Mouse (Mus musculus): ENCODE measurements around the gene Znrf1.
"Not testable (repeated sequence)": the region's sequence is repeated elsewhere in the genome, so short reads cannot be mapped to it uniquely, and the experiment has no call there.

The Znrf1 gene

DNA sequence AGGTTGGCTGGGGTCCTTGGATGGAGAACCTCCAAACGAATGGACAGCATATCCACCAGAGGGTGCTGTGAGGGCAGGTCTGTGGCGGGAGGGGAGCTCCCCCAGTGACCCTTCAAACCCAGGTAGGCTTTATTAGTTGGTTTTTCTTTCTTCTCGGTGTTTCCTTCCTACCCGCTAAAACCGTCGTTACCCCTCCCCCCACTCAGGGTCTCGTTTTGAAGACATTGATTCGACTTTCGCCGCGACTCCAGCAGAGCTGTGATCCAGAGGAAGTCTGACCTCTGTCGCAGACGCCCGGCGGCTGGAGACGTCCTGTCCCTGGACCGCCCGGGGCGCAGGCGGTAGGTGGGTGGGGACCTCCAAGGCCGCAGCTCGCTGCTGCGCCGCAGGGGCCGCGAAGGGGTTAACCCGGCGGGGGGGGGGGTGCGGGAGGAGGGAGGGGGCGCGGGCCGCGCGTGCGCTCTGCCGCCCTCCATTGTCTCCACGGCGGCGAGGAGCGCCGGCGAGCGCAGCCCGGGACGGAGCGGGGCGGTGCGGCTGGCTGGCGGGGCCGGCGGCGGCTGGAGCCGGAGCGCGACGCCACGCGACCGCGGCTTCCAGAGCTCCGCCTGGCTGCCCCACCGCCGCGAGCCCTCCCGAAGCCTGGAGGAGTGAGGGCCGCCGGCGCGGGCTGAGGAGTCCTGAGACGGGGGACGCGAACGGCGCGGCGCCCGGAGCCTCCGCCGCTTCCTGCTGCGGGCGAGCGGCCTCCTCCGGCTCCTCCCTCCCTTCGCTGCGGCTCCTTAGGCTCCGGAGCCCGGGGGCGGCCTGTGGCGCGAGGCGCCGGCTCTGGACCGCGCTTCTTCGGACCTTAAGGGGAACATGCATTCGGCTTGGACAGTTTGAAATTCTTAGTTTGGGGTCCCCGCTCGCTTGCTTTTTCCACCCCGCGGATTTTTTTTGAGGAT lies at the start of gene Znrf1:
TSS of gene Znrf1 (plus strand) at position 67 of the 947 bp plus-strand sequence.
- in situ Hi-C loops (cut with MboI, MseI): no loop called here

DNA sequence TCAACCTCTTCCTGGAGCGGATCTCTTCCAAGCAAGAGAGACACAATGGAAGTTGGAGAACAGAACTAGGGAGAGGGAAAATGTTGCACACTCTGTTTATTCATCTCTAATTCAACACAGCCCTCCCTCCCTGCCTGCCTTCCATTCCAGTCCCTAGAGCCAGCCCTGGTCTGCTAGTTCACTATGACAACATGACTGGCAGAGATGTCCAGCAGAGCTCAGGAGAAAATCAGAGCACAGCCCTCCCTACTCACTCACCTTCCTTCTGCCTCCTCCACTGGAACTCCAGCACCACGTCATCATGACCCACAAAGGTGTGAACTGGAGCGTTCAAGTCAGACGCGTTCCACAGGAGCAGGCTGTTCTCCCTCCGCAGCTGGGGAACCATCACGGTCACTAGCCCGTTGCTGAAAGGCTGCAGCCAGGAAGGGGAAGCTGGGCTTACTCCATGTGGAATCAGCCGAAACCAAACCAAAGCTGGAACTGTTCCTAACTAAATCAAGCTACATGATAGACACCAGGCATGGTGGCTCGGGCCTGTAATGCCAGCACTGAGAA lies 45.8 kb upstream of the Znrf1 start:
- in situ Hi-C loops (cut with MboI, MseI): no loop called here

DNA sequence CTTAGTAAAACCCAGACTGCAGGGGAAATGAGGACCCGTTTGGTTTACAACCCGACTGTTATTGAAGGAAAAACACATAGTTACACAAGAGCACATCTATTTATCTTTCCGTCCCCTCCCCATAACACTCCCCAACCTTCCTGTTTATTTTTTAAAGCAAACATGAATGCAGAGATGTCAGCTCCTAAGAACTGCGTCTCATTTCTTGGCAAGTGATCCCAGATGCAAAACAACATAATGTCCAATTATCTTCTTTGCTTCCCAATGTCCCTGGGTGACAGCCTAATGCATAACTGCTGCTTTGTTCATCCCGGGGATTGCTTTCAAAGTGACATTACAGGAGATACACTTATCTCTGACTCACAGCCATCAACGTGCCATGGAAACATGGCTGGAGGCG lies 44.7 kb upstream of the Znrf1 start:
- in situ Hi-C loops (cut with MboI, MseI): no loop called here

DNA sequence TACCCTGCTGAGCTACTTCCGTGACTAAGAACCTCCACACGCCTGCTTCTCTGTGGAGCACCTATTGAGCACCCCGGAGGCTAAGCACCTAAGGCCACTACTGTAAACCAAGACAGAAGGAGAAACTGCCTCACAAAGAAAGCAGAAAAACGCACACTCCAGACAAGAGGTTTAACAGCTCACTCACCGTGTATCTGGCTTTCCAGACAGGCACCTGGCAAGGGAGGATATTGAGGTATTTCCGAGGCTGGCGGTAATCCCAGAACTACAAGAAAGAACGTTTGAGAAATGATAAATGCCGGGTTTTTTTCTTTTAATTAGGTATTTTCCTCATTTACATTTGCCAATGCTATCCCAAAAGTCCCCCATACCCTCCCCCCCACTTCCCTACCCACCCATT lies 43.4 kb upstream of the Znrf1 start:
- in situ Hi-C loops (cut with MboI, MseI): no loop called here

GRCm38 (mm10) chr8:111493176-111493575 lies 42.7 kb upstream of the Znrf1 start:
- in situ Hi-C loops (cut with MboI, MseI): no loop called here

DNA sequence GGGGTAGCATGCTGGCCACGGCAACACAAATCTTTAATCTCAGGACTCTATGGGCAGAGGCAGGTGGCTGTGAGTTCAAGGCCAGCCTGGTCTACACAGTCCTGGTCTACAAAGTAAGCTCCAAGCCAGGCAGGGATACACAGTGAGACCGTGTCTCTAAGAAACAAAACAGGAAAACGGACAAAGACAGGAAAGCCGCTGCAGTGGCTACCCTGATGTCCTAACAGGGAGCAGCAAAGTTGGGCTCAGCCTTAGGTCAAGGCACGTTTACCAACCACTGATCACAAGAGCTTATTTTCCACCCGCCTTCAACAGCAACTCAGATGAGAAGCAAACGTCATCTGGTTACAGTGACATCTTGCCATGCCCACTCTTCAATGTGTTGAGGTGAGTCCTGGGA lies 39.6 kb upstream of the Znrf1 start:
- in situ Hi-C loops (cut with MboI, MseI): no loop called here

GRCm38 (mm10) chr8:111498249-111498648 lies 37.6 kb upstream of the Znrf1 start:
- in situ Hi-C loops (cut with MboI, MseI): not testable (repeated sequence)

DNA sequence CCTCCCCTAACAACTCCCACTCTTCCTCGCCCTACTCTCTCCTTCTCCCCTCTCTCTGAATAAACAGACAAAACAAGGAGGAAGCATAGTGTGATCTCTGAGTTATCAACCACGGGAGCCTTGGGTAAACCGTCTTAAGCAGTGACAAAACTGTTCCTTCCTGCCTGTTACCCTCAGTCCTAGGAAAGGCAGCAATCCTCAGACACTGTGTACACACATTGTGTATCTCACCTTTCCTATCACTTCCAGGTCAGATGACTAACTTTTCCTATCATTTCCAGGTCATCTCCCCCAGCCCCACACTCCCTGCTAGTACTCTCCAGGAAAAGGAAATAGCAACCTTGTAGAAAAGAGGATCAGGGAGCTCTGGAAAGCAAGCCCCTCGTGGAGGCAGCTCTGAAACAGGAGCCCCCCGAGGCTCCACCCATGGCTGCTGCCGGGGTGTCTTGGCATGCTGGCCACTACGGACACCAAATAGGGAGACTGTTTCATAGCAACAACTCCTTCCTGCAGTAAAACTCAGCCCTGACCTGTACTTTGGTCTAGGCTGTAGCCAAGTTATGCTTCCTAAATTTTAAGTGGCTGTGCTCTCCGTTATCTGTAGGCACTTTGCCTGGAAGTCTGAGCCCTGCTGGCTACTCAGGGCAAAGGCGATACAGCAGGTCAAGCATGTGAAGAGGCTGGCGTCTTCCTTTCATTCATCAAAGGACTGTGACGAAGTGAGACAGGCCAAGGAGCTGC lies 34.0 kb upstream of the Znrf1 start:
- in situ Hi-C loops (cut with MboI, MseI): no loop called here

GRCm38 (mm10) chr8:111508566-111508965 lies 27.3 kb upstream of the Znrf1 start:
- in situ Hi-C loops (cut with MboI, MseI): no loop called here

GRCm38 (mm10) chr8:111509278-111509677 lies 26.6 kb upstream of the Znrf1 start:
- in situ Hi-C loops (cut with MboI, MseI): no loop called here

DNA sequence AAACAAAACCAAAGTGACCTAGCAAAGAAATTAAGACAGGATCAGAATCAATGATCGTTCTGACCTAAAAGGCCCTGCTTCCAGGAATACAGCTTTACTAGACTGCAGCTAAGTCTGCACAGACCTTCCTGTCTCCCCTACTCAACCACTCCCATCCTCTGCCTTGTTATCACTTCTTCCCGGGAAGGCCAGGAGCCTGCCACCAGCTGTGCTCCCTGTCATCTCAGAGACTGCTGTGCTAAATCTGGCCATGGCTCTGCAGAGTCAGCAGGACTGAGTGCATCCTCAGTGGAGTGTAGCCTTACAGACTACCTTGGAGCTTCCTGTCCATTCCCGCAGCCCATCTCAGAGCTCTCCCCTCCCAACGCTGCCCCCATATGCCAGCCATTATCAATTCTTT lies 25.5 kb upstream of the Znrf1 start:
- in situ Hi-C loops (cut with MboI, MseI): no loop called here

DNA sequence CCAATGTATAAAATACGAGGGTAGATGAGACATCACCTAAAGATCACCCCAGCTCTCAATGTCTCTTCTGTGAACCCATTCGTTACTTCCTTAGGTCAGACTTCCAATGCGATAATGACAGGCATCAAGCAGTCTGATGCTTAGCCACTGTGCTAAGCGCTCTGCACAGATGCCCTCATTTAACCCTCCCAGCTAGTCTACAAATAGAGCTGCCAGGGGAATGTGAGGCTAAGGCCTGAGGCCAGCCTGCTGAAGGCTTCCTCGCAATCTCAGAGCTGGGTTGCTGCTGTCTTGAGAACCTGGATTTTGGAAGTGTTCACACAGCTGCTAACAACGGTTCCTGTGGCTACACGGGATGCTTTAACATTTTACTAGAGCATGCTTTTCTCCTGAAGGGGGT lies 23.0 kb upstream of the Znrf1 start:
- in situ Hi-C loops (cut with MboI, MseI): no loop called here

DNA sequence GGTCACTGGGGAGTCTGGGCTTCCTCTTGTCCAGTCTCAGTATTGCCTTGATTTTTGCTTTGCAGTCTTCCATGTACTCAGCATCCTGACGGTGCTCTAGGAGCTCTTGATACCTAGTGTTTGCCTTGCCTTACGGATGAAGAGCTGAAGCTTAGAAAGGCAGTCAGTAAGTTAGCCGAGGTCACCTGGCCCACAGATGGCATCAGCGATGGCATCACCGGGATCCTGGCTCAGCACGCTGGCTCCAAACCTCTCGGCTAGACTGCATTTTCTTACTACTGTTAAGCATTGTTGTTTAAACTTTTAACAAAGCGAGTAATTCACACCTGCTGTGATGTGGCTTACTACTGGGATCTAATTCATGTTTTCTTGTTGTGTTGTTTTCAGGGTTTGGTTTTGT lies 22.5 kb upstream of the Znrf1 start:
- in situ Hi-C loops (cut with MboI, MseI): no loop called here

- in situ Hi-C loops (cut with MboI, MseI): no loop called here
Measured at GRCm38 (mm10) chr8:111516451-111517035, 19.4 kb upstream of the Znrf1 start.

GRCm38 (mm10) chr8:111517466-111517865 lies 18.4 kb upstream of the Znrf1 start:
- in situ Hi-C loops (cut with MboI, MseI): no loop called here

DNA sequence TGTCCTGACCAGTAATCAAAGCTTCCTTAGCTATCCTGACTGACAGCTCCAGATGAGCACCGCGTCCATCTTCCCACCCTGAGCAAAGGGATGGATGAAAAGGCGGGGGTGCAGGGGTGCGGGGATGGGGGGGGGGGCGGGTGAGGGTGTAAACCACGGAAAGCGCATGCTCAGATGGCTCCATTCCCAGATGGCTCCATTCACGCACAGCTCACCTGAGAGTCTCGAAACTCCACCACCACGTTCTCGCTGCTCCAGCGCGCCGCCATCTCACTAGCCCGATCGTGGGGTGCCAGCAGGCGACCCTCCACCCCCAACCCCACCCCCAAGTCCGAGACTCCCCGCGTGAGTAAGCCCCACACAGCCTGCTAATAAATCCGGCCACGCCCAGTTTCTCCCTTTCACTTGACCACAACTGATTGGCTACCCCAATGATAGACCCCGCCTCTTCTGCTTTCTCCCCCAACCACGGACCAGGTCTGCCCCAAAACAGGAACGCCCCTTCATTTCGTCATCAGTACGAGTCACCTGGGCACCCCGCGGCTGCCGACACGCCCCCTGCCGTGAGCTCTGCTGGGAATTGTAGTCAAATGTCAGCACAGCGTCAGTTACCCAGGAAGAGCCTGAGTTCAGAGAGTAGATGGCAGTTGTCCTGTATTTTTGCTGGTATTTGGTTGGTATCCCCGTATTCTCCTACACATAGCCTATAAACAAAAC lies 14.0 kb upstream of the Znrf1 start, which contains the start of gene Wdr59:
TSS of gene Wdr59 (minus strand) at position 380 of the 717 bp plus-strand sequence.
- in situ Hi-C loops (cut with MboI, MseI): no loop called here

GRCm38 (mm10) chr8:111526403-111527024 lies 9.4 kb upstream of the Znrf1 start:
- in situ Hi-C loops (cut with MboI, MseI): no loop called here

DNA sequence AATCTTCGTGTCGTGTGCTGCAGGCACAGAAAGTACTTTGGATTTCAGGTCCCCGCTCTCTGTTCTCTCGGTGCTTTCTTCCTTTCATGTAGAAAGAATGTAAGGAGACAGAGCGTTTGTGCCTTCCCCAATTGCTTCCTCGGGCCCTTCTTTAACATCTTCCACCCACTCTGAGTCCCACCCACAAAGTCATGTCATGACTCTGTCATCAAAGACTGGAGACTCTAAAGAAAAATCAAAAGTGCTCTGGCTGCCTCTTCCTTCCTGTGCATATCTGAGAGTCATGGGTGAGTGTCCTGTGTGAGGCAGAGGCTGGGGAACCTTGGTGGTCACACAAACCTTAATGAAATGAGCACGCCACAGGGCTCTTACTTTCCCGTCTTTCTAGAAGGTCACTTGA lies 8.7 kb upstream of the Znrf1 start:
- in situ Hi-C loops (cut with MboI, MseI): no loop called here

GRCm38 (mm10) chr8:111528071-111528470 lies 7.8 kb upstream of the Znrf1 start:
- in situ Hi-C loops (cut with MboI, MseI): no loop called here

DNA sequence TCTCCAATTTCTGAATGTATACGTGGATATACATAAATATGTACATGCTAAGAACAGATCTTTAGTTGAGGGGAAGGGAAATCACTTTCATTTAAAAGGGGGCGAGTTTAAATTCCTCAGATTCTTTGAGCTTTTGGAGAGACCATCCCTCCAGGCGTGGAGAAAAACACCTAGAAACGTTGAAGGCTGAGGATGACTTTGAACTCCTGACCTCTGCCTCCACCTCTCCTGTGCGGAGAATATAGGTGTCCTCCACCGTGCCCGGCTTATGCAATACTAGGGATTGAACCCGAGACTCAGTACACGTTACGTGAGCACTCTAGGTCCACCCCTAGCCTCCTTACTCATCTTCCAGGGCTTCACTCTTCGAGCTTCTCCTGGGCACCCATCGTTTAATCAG lies 4.7 kb upstream of the Znrf1 start:
- in situ Hi-C loops (cut with MboI, MseI): no loop called here

DNA sequence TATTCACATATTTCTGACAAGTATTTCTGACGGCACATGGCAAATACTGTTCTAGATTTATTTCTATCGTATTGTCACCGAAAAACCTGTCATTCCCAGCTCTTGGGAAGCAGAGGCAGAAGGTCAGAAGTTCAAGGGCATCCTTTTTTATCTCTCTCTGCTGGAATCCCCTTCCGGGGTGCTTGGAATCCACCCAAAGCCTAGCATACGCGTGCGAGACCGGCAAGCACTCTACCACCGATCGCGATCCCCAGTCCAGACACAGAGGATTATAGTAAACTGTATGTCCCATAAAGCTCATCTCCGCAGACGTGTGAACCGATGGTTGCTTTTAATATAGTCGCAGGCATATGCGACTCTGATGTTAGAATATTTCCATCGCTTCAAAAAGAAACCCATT lies 4.3 kb upstream of the Znrf1 start:
- in situ Hi-C loops (cut with MboI, MseI): no loop called here

All from T-helper 2 cell (primary cell).